Mouse (Mus musculus) kidney, embryonic 14.5 days (tissue): ENCODE results near the gene Sox5. TPM values are rescaled to one million over a fixed set of nuclear protein-coding genes. Genes with fewer than 3 reads are reported as not detected.

Experiments
- ATAC-seq: fragments of 200-750 bp; cut with Nextera tagmentation; 2 replicates; pipeline ENCODE4 v1.8.0; 2017; ENCODE audit warnings: moderate number of reproducible peaks, mild to moderate bottlenecking, moderate TSS enrichment, moderate library complexity; ENCODE audit not compliant: low FRiP score, low TSS enrichment
- H3K27ac ChIP-seq: fragments of 300-500 bp; sonication (generic); 2 replicates; pipeline ENCODE4 v1.5.1; 2014; ENCODE audit warnings: low read depth, mild to moderate bottlenecking, low read length, moderate library complexity, mixed read lengths
- H3K27me3 ChIP-seq: fragments of 300-500 bp; sonication (generic); 2 replicates; pipeline ENCODE4 v1.6.1; 2014; ENCODE audit warnings: mild to moderate bottlenecking, low read length; ENCODE audit not compliant: control insufficient read depth, insufficient read depth
- H3K36me3 ChIP-seq: fragments of 300-500 bp; sonication (generic); 2 replicates; pipeline ENCODE4 v1.6.1; 2014; ENCODE audit warnings: low read length, mixed read lengths; ENCODE audit not compliant: control insufficient read depth, insufficient read depth
- H3K4me1 ChIP-seq: fragments of 300-500 bp; sonication (generic); 2 replicates; pipeline ENCODE4 v1.6.1; 2014; ENCODE audit warnings: low read length, mixed read lengths; ENCODE audit not compliant: control insufficient read depth, insufficient read depth
- H3K4me2 ChIP-seq: fragments of 300-500 bp; sonication (generic); replicated peaks from 2 replicates; pipeline ENCODE4 v1.6.1; 2014; ENCODE audit warnings: low read depth, mild to moderate bottlenecking, low read length
- H3K4me3 ChIP-seq: fragments of 300-500 bp; sonication (generic); 2 replicates; pipeline ENCODE4 v1.5.1; 2014; ENCODE audit warnings: mild to moderate bottlenecking, low read length
- H3K9ac ChIP-seq: fragments of 300-500 bp; sonication (generic); 2 replicates; pipeline ENCODE4 v1.6.1; 2014; ENCODE audit warnings: low read depth, mild to moderate bottlenecking, low read length, moderate library complexity
- H3K9me3 ChIP-seq: fragments of 300-500 bp; sonication (generic); 2 replicates; pipeline ENCODE4 v1.6.1; 2016; ENCODE audit warnings: low read length; ENCODE audit not compliant: control insufficient read depth
- WGBS: fragments of 180-500 bp; shearing (Covaris S2); extraction: QIAGEN DNeasy Blood & Tissue Kit; methylation state at CpG from one replicate; pipeline ENCODE4 v1.1.7; 2014; 5-methylcytosine and 5-hydroxymethylcytosine counted together
- polyA plus RNA-seq: library from polyadenylated mRNA; unstranded; fragments of >200 nt; fragmentation: Nextera tagmentation; extraction: Ambion mirVana; gene quantifications from 2 replicates; pipeline ENCODE4 v1.2.1, GENCODE M21; 2014

Sox5 gene
- polyA plus RNA-seq, 1 experiment from 2014 or later, result 13.0 TPM

DNA sequence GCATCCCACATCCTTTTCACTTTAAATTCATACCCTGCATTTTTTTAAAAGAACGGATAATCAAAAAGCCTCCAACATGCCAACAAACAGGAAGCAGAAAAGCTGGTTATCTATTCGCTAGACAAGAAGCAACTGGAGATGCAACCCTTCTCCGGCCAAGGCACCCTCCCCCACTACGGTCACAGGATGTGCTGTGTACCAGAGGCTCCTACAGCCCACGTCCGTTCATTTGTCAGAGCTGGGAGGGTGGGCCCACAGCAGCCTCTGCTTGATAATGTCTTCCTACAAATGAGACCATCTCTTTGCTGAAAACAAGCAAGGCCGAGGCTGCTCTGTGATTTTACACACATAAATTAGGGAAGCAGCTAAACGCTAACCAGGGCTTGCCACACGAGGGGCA lies 69.9 kb downstream of the Sox5 start:
- Histone ChIP-seq H3K27ac (peak overlapping the region; percentile 55; the same call in 1 of the 2 replicates), H3K9me3 (no peaks in the 10 kb centered on the region), H3K4me3 (no peak overlapping the region), H3K4me1 (peaks cover 15% of the 10 kb centered on the region), H3K27me3 (no peaks in the 10 kb centered on the region), H3K36me3 (no peaks in the 10 kb centered on the region), H3K9ac (no peak overlapping the region), H3K4me2 (peak overlapping the region; percentile 8; the same call in 1 of the 2 replicates)
- peak; percentile 72; the same call in 1 of the 2 replicates for ATAC-seq
- 38% methylated on average over 9 of the region's 9 CpGs for WGBS

GRCm38 (mm10) chr6:144710816-144711215 lies 71.0 kb downstream of the Sox5 start:
- no peaks in the 10 kb centered on the region for H3K36me3 ChIP-seq
- 35% methylated on average over 5 of the region's 5 CpGs for WGBS
- H3K27ac ChIP-seq, result no peak overlapping the region
- ATAC-seq, result no peak
- no peak overlapping the region for H3K4me3 ChIP-seq
- H3K4me2 ChIP-seq, result no peak overlapping the region
- no peaks in the 10 kb centered on the region for H3K9me3 ChIP-seq
- H3K4me1 ChIP-seq, result peaks cover 15% of the 10 kb centered on the region
- no peaks in the 10 kb centered on the region for H3K27me3 ChIP-seq
- H3K9ac ChIP-seq, result no peak overlapping the region

DNA sequence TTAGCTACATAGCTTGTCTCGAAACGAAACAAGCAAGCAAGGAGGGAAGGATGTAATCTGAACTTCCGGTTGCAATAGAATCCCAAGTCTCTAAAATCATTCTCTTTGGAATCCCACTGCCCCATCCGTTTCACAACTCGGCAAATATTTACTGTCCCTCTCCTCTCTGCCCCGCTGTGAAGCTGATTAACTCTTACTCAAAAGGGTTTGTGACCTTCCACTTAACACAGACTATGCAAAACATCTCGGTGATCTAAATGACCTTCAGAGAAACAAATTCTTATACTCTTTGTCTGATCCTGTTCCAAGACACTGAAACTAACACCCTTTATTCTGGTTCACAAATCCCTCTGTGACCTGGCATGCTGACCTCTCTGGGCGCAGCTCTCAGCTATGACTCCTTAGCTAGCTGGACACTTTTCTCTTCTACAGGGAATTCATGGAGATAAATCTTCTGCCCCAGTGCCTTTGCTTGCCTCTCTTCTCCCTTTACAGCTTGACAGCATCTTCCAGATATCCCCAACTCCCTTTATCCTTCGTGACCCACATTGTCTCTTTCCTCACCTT lies 72.1 kb downstream of the Sox5 start:
- no peaks in the 10 kb centered on the region for H3K27me3 ChIP-seq
- no peak overlapping the region for H3K4me2 ChIP-seq
- H3K27ac ChIP-seq, result no peak overlapping the region
- no peaks in the 10 kb centered on the region for H3K9me3 ChIP-seq
- H3K4me3 ChIP-seq, result no peak overlapping the region
- 44% methylated on average over 9 of the region's 9 CpGs for WGBS
- H3K4me1 ChIP-seq, result peaks cover 15% of the 10 kb centered on the region
- ATAC-seq, result no peak
- H3K36me3 ChIP-seq, result no peaks in the 10 kb centered on the region
- H3K9ac ChIP-seq, result no peak overlapping the region

GRCm38 (mm10) chr6:144708410-144708809 lies 73.4 kb downstream of the Sox5 start:
- H3K4me1 ChIP-seq, result peaks cover 15% of the 10 kb centered on the region
- H3K27ac ChIP-seq, result no peak overlapping the region
- no peak for ATAC-seq
- no peak overlapping the region for H3K9ac ChIP-seq
- no peaks in the 10 kb centered on the region for H3K36me3 ChIP-seq
- H3K9me3 ChIP-seq, result 0 out of 2 replicates have a peak, but pooled peaks cover 2% of the 10 kb centered on the region
- no peak overlapping the region for H3K4me3 ChIP-seq
- WGBS, result 70% methylated on average over 4 of the region's 4 CpGs
- no peaks in the 10 kb centered on the region for H3K27me3 ChIP-seq
- H3K4me2 ChIP-seq, result no peak overlapping the region

DNA sequence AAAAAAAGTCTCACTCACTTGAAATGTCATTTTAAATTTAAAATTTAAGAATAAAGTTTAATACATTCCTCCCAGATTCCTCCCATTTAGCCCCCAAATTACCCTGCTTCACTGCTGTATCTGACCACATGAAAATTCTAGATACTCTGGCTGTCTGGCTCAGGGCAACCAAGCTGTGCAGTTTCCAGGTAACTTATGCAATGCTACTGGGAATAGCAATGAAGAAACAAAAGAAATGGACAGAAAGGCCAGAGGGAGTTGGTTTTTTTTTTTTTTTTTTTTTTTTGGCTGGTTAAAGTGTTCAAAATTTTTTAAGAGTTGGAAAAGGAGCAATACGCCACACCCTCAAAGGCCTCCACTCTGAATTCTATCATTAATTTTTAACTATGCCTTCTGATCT lies 73.8 kb downstream of the Sox5 start:
- Histone ChIP-seq H3K27me3 (no peaks in the 10 kb centered on the region), H3K9ac (no peak overlapping the region), H3K4me3 (no peak overlapping the region), H3K4me2 (no peak overlapping the region), H3K27ac (no peak overlapping the region), H3K4me1 (peaks cover 15% of the 10 kb centered on the region), H3K9me3 (0 out of 2 replicates have a peak, but pooled peaks cover 2% of the 10 kb centered on the region), H3K36me3 (no peaks in the 10 kb centered on the region)
- 79% methylated on average over 1 of the region's 1 CpGs for WGBS
- no peak for ATAC-seq

DNA sequence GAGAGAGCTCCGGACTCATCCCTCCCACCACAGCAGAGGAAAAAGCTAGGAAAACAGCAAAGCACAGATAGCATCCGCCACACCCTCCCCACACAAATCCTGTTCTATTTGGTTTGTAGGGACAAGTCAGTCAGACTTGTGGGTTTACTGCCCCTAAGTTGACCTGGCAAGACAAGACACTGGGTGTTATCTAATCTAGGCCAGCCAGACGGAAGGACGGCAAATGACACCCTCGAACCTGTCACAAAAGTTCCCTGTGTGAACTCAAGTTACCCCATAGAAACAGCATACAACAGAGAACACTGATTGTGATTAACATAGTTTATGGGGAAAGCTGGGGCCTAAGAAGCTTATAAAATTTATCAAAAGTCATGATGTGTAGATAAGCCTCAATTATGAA lies 76.8 kb downstream of the Sox5 start:
- H3K36me3 ChIP-seq, result no peaks in the 10 kb centered on the region
- H3K27ac ChIP-seq, result no peak overlapping the region
- H3K4me3 ChIP-seq, result no peak overlapping the region
- 79% methylated on average over 5 of the region's 5 CpGs for WGBS
- no peaks in the 10 kb centered on the region for H3K4me1 ChIP-seq
- no peak for ATAC-seq
- no peak overlapping the region for H3K4me2 ChIP-seq
- no peak overlapping the region for H3K9ac ChIP-seq
- H3K27me3 ChIP-seq, result no peaks in the 10 kb centered on the region
- H3K9me3 ChIP-seq, result 0 out of 2 replicates have a peak, but pooled peaks cover 2% of the 10 kb centered on the region

GRCm38 (mm10) chr6:144695660-144696059 lies 86.1 kb downstream of the Sox5 start:
- H3K36me3 ChIP-seq, result no peaks in the 10 kb centered on the region
- ATAC-seq, result no peak
- WGBS, result 79% methylated on average over 4 of the region's 4 CpGs
- no peak overlapping the region for H3K4me2 ChIP-seq
- H3K9me3 ChIP-seq, result no peaks in the 10 kb centered on the region
- no peak overlapping the region for H3K9ac ChIP-seq
- no peaks in the 10 kb centered on the region for H3K27me3 ChIP-seq
- no peak overlapping the region for H3K27ac ChIP-seq
- no peaks in the 10 kb centered on the region for H3K4me1 ChIP-seq
- no peak overlapping the region for H3K4me3 ChIP-seq

DNA sequence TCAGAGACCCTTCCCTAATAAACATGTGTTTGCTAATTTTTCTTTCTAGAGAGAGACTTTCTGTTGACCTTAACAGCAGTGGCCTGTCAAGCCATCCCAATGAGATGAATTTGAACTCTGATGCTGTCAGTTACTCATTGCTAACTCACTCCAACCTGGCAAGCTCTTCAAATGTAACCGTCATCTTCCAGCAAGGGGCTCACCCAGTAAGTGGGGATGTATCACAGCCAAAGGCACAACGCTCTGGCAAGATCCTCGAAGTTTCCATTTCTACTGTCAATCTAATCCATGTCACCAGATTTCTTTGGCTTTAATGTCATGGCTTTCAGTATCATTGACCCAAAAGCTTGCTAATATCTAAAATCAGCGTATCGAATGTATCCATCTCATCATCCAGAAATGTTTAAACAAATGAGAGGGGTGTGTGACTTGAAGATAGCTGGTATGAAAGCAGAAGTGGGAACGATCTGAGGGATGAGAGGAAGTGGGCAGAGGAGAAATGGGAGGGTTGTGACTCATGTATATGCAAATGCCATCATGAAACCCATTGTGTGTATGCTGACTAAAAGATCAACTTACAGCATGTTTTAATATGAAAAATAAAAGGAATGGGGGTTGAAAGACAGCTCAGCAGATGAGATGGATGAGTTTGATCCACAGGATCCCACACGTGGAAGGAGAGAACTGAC lies 88.4 kb downstream of the Sox5 start:
- Histone ChIP-seq H3K4me2 (no peak overlapping the region), H3K36me3 (no peaks in the 10 kb centered on the region), H3K4me1 (no peaks in the 10 kb centered on the region), H3K27ac (no peak overlapping the region), H3K9me3 (no peaks in the 10 kb centered on the region), H3K4me3 (no peak overlapping the region), H3K27me3 (no peaks in the 10 kb centered on the region), H3K9ac (no peak overlapping the region)
- WGBS, result 87% methylated on average over 7 of the region's 7 CpGs
- ATAC-seq, result no peak

- H3K27me3 ChIP-seq, result no peaks in the 10 kb centered on the region
- no peaks in the 10 kb centered on the region for H3K9me3 ChIP-seq
- no peak for ATAC-seq
- 73% methylated on average over 7 of the region's 7 CpGs for WGBS
- H3K36me3 ChIP-seq, result no peaks in the 10 kb centered on the region
- H3K9ac ChIP-seq, result no peak overlapping the region
- H3K27ac ChIP-seq, result no peak overlapping the region
- no peaks in the 10 kb centered on the region for H3K4me1 ChIP-seq
- H3K4me2 ChIP-seq, result no peak overlapping the region
- H3K4me3 ChIP-seq, result no peak overlapping the region
Observed at GRCm38 (mm10) chr6:144691298-144692041, 90.3 kb downstream of the Sox5 start.
